Mouse (Mus musculus) gastrocnemius, adult 2 months (tissue): ENCODE data around the gene Il5. TPM values are rescaled to one million over a fixed set of nuclear protein-coding genes. Genes with fewer than 3 reads are reported as not detected.
A peak's percentile ranks its signal among the peaks of the same experiment; 100 is the strongest.

Experiments
- DNase-seq: peaks from one replicate; pipeline ENCODE4 v3.0.0; 2022
- H3K27ac ChIP-seq: fragments of 200-600 bp; 2 replicates; pipeline ENCODE4 v1.8.1; 2022; ENCODE audit warnings: mild to moderate bottlenecking
- H3K4me3 ChIP-seq: fragments of 200-600 bp; 2 replicates; pipeline ENCODE4 v1.8.1; 2022; ENCODE audit warnings: mild to moderate bottlenecking, moderate library complexity
- CTCF ChIP-seq: fragments of 200-600 bp; IDR thresholded peaks from 2 replicates; pipeline ENCODE4 v1.8.1; 2022; ENCODE audit warnings: antibody characterized with exemption, mild to moderate bottlenecking, moderate library complexity
- intact Hi-C: fragments of 180-260 bp; cut with DNase I; formaldehyde crosslinking; loops from one replicate; pipeline ENCODE4 v1.15.1; 2025
- microRNA-seq: library from miRNA; unstranded; fragments of <30 nt; microRNA quantifications from one replicate; pipeline ENCODE4 v1.2.0, GENCODE M21; 2021
- total RNA-seq, 2 experiments: library from RNA; stranded (reverse); gene quantifications; 2 replicates each; pipeline ENCODE4 v1.2.3; 2021

The Il5 gene
- total RNA-seq, 2 experiments from 2014 or later, result not detected

DNA sequence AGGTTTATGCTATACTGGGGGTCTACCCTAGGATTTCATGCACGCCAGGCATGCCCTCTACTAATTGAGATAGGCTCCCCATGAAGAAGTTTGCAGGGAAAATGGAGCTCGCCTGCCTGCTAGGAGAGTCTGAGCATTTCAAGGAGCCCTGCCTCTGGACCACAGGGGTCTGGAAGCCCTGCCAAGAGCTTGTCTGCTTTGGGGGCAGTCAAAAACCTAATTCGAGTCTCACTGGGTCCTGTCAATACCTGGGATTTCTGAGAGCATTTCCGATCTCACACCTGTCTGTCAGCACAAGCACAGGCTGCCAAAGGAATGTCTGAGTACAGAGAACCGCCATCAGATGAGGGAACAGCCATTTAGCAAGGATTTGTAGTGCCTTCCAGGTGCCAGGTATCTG is 44.0 kb downstream of the Il5 start:
- Histone ChIP-seq H3K27ac (peak overlapping the region; percentile 97), H3K4me3 (no peak overlapping the region; the same call in 1 of the 2 replicates)
- no peak for DNase-seq
- TF ChIP-seq CTCF, result no peak
- intact Hi-C loops, result no loop called here

DNA sequence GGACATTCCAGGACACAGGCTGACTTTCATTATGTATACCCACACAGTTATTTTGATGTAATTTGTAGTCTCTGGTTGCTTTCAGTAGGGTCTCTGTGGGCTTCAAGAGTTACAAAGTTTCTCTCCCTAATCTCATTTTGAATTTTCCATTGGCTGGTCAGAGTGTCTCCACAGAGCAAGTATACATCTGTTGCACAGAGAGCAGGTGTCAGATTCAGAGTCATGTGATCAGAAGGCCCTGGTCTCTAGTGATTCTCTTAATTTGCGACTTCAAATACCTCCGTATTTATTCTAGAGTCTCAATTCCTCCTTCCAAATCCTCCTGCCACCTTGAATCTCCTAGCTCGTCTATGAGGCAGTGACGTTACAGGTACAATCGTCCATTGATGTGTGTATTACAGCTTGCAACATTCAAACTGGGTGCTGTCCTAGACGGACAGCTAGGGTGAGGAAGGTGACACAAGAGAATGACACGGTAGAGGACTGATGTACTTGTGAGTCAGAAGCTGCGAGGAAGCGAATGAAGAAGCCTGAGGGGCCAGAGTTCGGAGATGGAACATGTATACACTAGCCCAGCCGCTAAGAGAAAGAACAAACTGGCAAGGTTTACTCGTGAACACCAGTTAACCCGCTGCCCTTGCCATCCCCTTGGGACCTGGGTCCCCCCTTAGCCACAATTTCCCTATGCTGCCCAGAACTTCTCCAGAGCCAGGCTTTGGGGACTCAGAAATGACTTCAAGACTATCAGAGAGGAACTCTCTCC is 48.0 kb downstream of the Il5 start:
- Histone ChIP-seq H3K27ac (peak overlapping the region; percentile 94; the same call in 1 of the 2 replicates), H3K4me3 (no peak overlapping the region)
- no peak for DNase-seq
- TF ChIP-seq CTCF, result no peak
- intact Hi-C loops, result no loop called here

DNA sequence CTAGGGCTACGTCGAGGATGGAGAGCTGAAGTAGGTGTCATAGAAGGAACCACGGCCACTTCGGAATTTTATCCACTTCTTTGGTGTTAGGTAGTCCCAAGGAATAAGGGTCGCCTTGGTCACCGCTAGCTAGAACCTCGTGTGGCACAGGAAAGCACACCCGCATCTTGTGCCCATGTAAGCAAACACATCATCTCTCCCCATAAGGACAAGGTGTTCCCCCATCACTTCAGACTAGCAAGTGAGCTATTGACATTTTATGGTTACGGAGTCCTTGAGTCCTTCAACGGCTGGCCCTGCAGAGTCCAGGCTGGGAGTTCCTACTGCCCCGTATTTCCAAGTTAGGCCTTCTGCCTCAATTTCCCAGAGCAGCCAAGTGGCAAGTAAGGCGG is 48.6 kb downstream of the Il5 start:
- no peak for TF ChIP-seq CTCF
- DNase-seq, result no peak
- intact Hi-C loops, result no loop called here
- Histone ChIP-seq H3K27ac (peak overlapping the region; percentile 94), H3K4me3 (peak overlapping the region; percentile 98)

DNA sequence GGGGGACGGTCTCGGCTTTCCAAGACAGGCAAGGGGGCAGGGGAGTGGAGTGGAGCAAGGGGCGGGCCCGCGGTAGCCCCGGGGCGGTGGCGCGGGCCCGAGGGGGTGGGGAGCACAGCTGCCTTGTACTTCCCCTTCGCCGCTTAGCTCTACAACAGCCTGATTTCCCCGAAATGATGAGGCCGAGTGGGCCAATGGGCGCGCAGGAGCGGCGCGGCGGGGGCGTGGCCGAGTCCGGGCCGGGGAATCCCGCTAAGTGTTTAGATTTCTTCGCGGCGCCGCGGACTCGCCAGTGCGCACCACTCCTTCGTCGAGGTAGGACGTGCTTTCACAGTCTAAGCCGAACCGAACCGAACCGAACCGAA is 49.1 kb downstream of the Il5 start, which contains the start of gene Irf1:
Irf1 (plus strand) TSS at position 255 of the 365 bp plus-strand sequence.
- Histone ChIP-seq H3K27ac (peak within 1 kb of the TSS; percentile 94), H3K4me3 (peak within 1 kb of the TSS; percentile 98)
- peak; percentile 96 for DNase-seq
- no peak for TF ChIP-seq CTCF
- intact Hi-C loops, result no loop called here

DNA sequence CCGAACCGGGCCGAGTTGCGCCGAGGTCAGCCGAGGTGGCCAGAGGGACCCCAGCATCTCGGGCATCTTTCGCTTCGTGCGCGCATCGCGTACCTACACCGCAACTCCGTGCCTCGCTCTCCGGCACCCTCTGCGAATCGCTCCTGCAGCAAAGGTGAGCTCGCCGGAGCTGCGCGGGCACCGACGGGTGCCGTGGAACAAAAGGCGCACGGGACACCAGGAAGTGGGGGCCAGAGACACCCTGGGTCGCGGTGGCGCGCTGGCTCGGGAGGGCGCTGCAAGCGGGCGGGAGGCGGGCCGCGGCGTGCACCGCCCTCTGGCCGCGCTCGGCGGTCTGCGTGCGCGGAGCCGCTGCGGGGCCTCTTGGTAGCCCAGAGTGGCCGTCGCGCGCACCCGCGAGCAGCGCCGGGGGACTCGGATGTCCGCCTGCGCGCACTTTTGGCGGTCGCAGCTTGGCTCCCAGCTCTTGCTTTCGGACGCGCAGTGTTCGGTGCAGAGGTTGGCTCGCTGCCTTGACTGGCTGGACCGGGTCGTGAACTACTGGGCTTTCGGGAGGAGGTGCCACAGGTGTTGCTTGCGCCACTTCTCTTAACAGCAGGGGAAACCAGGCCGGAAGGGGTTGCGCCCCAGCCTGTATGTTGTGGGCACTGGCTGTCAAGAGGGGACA is 49.7 kb downstream of the Il5 start:
- H3K4me3 ChIP-seq, result peak overlapping the region; percentile 98
- intact Hi-C loops, result no loop called here
- peak; percentile 22; the same call in 1 of the 2 replicates for TF ChIP-seq CTCF
- DNase-seq, result peak; percentile 89
- H3K27ac ChIP-seq, result peak overlapping the region; percentile 94

DNA sequence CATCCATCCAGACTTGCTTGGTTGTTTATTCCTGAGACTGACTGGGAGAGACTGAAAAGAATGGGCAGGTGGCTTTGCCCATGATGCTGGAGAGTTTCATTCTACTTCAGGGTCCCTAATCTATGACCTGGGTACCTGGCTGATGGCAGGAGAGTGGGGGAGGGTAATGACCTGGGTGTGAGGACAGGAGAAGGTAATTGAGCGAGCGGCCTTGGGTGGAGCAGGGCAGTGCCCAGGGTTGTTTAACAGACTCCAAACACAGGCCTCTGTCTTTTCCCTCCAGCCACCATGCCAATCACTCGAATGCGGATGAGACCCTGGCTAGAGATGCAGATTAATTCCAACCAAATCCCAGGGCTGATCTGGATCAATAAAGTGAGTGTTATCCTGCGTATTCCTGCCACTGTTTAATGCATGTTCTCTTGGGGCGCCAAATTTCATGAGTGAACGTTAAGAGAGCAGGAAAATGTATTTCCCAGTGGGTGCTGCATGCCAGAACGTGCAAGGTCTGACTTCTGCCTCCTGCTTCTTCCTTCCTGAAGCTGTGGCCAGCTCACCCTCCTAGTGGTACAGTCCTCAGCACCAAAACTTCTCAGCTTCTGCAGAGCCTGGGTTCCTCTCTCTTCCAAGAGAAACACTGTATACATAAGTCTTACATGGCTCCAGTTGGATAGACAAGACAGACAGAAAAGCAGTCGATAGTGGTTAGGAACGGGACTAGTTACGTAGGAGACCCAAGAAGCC is 50.6 kb downstream of the Il5 start:
- DNase-seq, result peak; percentile 21
- Histone ChIP-seq H3K4me3 (peak overlapping the region; percentile 98), H3K27ac (peak overlapping the region; percentile 94)
- TF ChIP-seq CTCF, result no peak
- intact Hi-C loops, result no loop called here

DNA sequence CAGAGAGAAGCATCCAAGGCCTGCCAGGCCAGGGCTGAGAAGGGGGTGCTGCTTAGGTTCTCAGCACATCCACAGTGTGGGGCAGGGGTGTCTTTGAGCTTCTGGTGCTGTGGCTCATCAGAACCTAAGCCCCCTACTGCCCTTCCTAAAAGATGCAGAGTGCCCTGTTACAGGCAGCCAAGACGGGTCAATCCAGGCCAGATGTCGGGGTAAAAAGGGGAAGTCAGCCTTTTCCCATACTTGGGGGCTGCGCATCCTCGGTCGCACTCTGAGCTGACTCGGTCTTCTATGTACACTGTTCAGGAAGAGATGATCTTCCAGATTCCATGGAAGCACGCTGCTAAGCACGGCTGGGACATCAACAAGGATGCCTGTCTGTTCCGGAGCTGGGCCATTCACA is 51.9 kb downstream of the Il5 start:
- intact Hi-C loops, result no loop called here
- H3K27ac ChIP-seq, result peak overlapping the region; percentile 38; the same call in 1 of the 2 replicates
- H3K4me3 ChIP-seq, result peak overlapping the region; percentile 98
- peak; percentile 14 for DNase-seq
- no peak for TF ChIP-seq CTCF

DNA sequence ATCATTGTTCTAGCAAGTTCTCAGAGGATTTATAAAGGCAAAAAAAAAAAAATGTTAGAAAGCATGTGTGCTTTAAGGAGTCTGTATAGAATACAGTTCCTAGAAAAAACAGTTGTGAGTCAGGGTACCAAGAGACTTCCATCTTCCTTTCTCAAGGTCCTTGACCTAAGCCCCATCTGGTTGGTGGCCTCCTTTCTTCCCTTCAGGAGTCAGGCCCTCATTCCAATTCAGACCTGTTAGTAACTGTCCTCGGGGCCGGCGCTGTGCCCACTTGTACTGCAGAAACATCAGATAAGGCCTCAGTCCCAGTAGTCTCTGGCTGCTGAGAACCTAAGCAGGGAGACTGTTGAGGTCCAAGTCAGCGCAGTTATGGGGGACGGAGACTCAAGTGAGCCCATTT is 52.5 kb downstream of the Il5 start, which contains the start of gene Gm17334:
Gm17334 (minus strand) TSS at position 101 of the 400 bp plus-strand sequence.
- H3K4me3 ChIP-seq, result peak within 1 kb of the TSS; percentile 98
- intact Hi-C loops, result no loop called here
- DNase-seq, result peak; percentile 12
- peak within 1 kb of the TSS; percentile 49 for H3K27ac ChIP-seq
- TF ChIP-seq CTCF, result no peak

DNA sequence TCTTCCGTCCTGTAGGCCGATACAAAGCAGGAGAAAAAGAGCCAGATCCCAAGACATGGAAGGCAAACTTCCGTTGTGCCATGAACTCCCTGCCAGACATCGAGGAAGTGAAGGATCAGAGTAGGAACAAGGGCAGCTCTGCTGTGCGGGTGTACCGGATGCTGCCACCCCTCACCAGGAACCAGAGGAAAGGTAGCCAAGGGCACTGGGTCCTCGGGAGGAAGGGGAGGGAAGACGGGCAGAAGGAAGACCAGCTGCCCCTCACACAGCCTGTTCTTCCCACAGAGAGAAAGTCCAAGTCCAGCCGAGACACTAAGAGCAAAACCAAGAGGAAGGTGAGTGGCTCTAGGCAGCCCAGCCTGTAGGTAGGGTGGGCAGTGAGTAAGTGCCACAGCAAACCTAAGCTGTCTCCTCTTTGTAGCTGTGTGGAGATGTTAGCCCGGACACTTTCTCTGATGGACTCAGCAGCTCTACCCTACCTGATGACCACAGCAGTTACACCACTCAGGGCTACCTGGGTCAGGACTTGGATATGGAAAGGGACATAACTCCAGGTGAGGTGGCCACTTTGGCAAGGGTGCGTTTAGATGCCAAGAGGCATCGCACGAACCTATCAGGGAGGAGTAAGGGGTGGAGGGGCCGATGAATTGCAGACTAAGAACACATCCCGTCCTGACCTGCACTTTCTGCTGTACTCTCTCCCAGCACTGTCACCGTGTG is 53.2 kb downstream of the Il5 start:
- intact Hi-C loops, result no loop called here
- TF ChIP-seq CTCF, result no peak

More for the DNA sequence above, 53.2 kb downstream of the Il5 start:
- Histone ChIP-seq H3K27ac (peak overlapping the region; percentile 49), H3K4me3 (peak overlapping the region; percentile 98)
- peak; percentile 11 for DNase-seq

Small RNA genes within 50 kb of the gene (microRNA-seq; reads per million reads assigned to microRNA genes)
- gene Mir7671, result not detected

Other genes starting within 250 kb of the Il5 start
- gene Gm9945, start 240.6 kb upstream of the Il5 start, total RNA-seq, result not detected
- gene Sowaha, start 240.5 kb upstream of the Il5 start, total RNA-seq, result under 1 TPM; 0.06 to 0.15 TPM
- gene Sept8, start 201.5 kb upstream of the Il5 start, total RNA-seq, result 10 to 100 TPM in 1 of 2 experiments, 1 to 10 TPM in 1; 9.5 to 14.0 TPM
- gene Kif3a, start 153.4 kb upstream of the Il5 start, total RNA-seq, result 1 to 10 TPM; 4.6 to 6.3 TPM
- not detected for gene Il4, start 102.1 kb upstream of the Il5 start, total RNA-seq
- gene Il13, start 86.1 kb upstream of the Il5 start, total RNA-seq, result not detected
- 1 to 10 TPM; 4.1 to 5.2 TPM for gene Rad50, start 13.5 kb upstream of the Il5 start, total RNA-seq
- gene Irf1, start 49.2 kb downstream of the Il5 start, total RNA-seq, result 1 to 10 TPM; 6.2 to 7.0 TPM
- gene Gm17334, start 52.4 kb downstream of the Il5 start, total RNA-seq, result under 1 TPM; 0.28 to 0.53 TPM
- 1 to 10 TPM in 1 of 2 experiments, under 1 TPM in 1; 0.87 to 1.4 TPM for gene Gm12216, start 138.5 kb downstream of the Il5 start, total RNA-seq
- 10 to 100 TPM in 1 of 2 experiments, 1 to 10 TPM in 1; 7.6 to 11.0 TPM for gene Slc22a5, start 170.9 kb downstream of the Il5 start, total RNA-seq